Mouse (Mus musculus) heart, adult 2 months (tissue): ENCODE measurements around the gene Zfp61.
A peak's percentile ranks its signal among the peaks of the same experiment; 100 is the strongest.

Experiments
- CTCF ChIP-seq: fragments of 200-600 bp; IDR thresholded peaks from 2 replicates; pipeline ENCODE4 v1.8.1; 2022; ENCODE audit warnings: antibody characterized with exemption, mild to moderate bottlenecking, moderate library complexity
- EP300 ChIP-seq: fragments of 200-500 bp; IDR thresholded peaks from 2 replicates; pipeline ENCODE4 v1.6.1; 2011; ENCODE audit warnings: low read depth, low read length, control low read depth; ENCODE audit not compliant: insufficient read depth
- POLR2A ChIP-seq: fragments of 200-500 bp; IDR thresholded peaks from 2 replicates; pipeline ENCODE4 v1.6.1; 2011; ENCODE audit warnings: mild to moderate bottlenecking, low read depth, low read length, control low read depth; ENCODE audit not compliant: insufficient read depth

DNA sequence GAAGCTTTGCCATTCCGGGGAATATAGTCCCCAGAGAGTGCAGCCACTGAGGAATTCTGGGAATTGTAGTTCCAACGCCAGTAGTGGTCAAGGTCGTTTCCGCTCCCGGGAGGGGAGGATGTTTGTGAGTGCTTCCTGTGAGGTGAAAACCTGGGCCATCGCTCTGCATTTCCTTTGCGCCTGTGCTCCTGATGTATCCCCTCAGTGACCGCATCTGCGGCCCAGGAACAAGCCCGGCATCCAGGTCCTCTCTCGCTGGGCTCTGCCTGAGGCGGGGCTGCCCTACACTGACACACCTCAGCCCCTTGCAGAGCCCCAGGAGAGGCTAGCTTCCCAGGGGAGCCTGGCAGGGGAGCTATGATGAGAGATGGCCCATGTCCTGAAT lies 30.8 kb downstream of the Zfp61 start, which contains the start of gene Zfp93:
- TF ChIP-seq POLR2A (peak; percentile 83), CTCF (no peak), EP300 (0 out of 2 replicates have a peak, but pooled peaks have one; percentile 46)
